Mouse (Mus musculus) forebrain, embryonic 15.5 days (tissue): ENCODE measurements at regions not wholly inside any gene's neighbourhood (a gene's known extent, or its start where the extent isn't known, plus 50 kb on each side); places are given as distances from the start of the nearest gene placed in this dataset.

Experiments used
- ATAC-seq: fragments of 200-750 bp; cut with Nextera tagmentation; replicated peaks from 2 replicates; pipeline ENCODE4 v1.8.0; 2017; ENCODE audit warnings: mild to moderate bottlenecking, moderate TSS enrichment, moderate library complexity
- H3K27ac ChIP-seq: fragments of 300-500 bp; sonication (generic); replicated peaks from 2 replicates; pipeline ENCODE4 v1.5.1; 2015; ENCODE audit warnings: mild to moderate bottlenecking, inconsistent platforms
- H3K27me3 ChIP-seq: fragments of 300-500 bp; sonication (generic); 2 replicates; pipeline ENCODE4 v1.6.1; 2015; ENCODE audit warnings: inconsistent platforms
- H3K36me3 ChIP-seq: fragments of 300-500 bp; sonication (generic); 2 replicates; pipeline ENCODE4 v1.6.1; 2015; ENCODE audit warnings: mild to moderate bottlenecking, inconsistent platforms
- H3K4me1 ChIP-seq: fragments of 300-500 bp; sonication (generic); 2 replicates; pipeline ENCODE4 v1.6.1; 2015; ENCODE audit warnings: inconsistent platforms
- H3K4me2 ChIP-seq: fragments of 300-500 bp; sonication (generic); replicated peaks from 2 replicates; pipeline ENCODE4 v1.6.1; 2015; ENCODE audit warnings: mild to moderate bottlenecking, inconsistent platforms
- H3K4me3 ChIP-seq: fragments of 300-500 bp; sonication (generic); 2 replicates; pipeline ENCODE4 v1.5.1; 2015; ENCODE audit warnings: mild to moderate bottlenecking, inconsistent platforms
- H3K9ac ChIP-seq: fragments of 300-500 bp; sonication (generic); replicated peaks from 2 replicates; pipeline ENCODE4 v1.6.1; 2015; ENCODE audit warnings: mild to moderate bottlenecking, inconsistent platforms
- H3K9me3 ChIP-seq: fragments of 300-500 bp; sonication (generic); 2 replicates; pipeline ENCODE4 v1.6.1; 2016; ENCODE audit warnings: inconsistent platforms
- WGBS: fragments of 180-500 bp; shearing (Covaris S2); methylation state at CpG from one replicate; pipeline ENCODE4 v1.1.7; 2015; ENCODE audit warnings: mixed read lengths; 5-methylcytosine and 5-hydroxymethylcytosine counted together

GRCm38 (mm10) chr7:37358492-37358891 is 414.9 kb downstream of the Zfp536 start:
- H3K4me3 ChIP-seq, result no peak overlapping the region
- 65% methylated on average over 4 of the region's 4 CpGs for WGBS
- H3K27me3 ChIP-seq, result no peaks in the 10 kb centered on the region
- ATAC-seq, result no peak
- H3K27ac ChIP-seq, result no peak overlapping the region
- H3K4me2 ChIP-seq, result no peak overlapping the region
- no peak overlapping the region for H3K9ac ChIP-seq
- peaks cover 20% of the 10 kb centered on the region for H3K4me1 ChIP-seq
- no peaks in the 10 kb centered on the region for H3K9me3 ChIP-seq
- no peaks in the 10 kb centered on the region for H3K36me3 ChIP-seq

- H3K27ac ChIP-seq, result no peak overlapping the region
- H3K4me2 ChIP-seq, result no peak overlapping the region
- H3K9ac ChIP-seq, result no peak overlapping the region
- no peaks in the 10 kb centered on the region for H3K9me3 ChIP-seq
- 71% methylated on average over 8 of the region's 8 CpGs for WGBS
- H3K4me3 ChIP-seq, result no peak overlapping the region
- ATAC-seq, result no peak
- H3K4me1 ChIP-seq, result peaks cover 29% of the 10 kb centered on the region
- H3K27me3 ChIP-seq, result no peaks in the 10 kb centered on the region
- H3K36me3 ChIP-seq, result no peaks in the 10 kb centered on the region
These were observed 414.0 kb downstream of the Zfp536 start for GRCm38 (mm10) chr7:37359473-37359872.

- ATAC-seq, result no peak
- Histone ChIP-seq H3K27me3 (no peaks in the 10 kb centered on the region), H3K36me3 (no peaks in the 10 kb centered on the region), H3K9me3 (no peaks in the 10 kb centered on the region), H3K4me2 (no peak overlapping the region), H3K4me3 (no peak overlapping the region), H3K4me1 (peaks cover 35% of the 10 kb centered on the region), H3K9ac (no peak overlapping the region), H3K27ac (no peak overlapping the region)
- 15% methylated on average over 3 of the region's 3 CpGs for WGBS
These were observed 413.3 kb downstream of the Zfp536 start for GRCm38 (mm10) chr7:37360171-37360570.

DNA sequence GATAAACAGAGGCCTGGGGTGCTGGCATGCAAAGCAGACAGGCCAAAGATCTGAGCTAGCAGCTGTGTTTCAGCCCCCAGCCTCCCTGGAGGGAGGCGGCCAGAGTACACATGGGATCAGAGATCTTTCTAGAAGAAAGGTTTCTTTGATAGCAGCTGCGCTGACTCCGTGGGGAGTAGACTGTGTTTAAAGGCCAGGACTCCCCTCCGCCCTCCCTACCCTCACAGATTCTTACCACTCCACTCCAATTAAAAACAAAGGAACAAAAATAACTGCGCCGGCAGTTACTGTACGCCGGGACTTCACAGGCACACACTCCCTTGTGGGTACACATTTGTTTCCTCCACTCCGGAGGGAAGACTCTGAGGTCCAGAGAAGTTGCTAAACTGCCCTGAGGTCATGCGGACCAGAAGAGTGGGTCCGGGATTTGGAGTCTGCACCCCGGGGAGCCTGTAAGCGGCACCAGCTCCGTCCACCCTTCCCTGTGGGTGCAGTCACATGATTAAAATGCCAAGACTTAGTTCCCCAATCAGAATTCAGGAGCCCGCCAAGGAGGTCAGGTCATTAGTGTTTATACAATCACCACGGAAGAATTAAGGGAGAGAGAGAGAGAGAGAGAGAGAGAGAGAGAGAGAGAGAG is 411.5 kb downstream of the Zfp536 start:
- peak; percentile 51 for ATAC-seq
- Histone ChIP-seq H3K36me3 (no peaks in the 10 kb centered on the region), H3K4me1 (peaks cover 38% of the 10 kb centered on the region), H3K27ac (peak overlapping the region; percentile 74), H3K4me2 (peak overlapping the region; percentile 45), H3K27me3 (no peaks in the 10 kb centered on the region), H3K4me3 (peak overlapping the region; percentile 23), H3K9me3 (no peaks in the 10 kb centered on the region), H3K9ac (peak overlapping the region; percentile 19; the same call in 1 of the 2 replicates)
- WGBS, result 2% methylated on average over 16 of the region's 16 CpGs

DNA sequence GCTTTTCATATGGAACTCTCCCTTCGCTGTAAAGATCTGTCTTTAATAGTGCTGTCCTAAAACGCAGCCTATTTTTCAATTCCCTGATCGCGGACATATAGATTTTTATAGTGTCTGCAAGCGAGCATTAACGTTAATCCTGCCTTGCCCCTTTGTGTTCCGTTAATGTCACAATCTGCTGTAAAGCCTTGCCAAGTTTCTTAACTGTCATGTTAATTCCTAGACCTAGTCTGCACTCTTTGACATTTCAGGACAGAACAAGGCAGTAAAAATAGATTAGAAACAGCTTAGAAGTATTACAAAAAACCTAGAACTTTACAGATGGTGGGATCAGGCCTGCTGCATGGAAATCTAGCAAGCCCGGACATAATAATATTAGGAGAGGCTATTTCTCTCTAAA is 410.6 kb downstream of the Zfp536 start:
- Histone ChIP-seq H3K9me3 (no peaks in the 10 kb centered on the region), H3K27ac (peak overlapping the region; percentile 74), H3K36me3 (no peaks in the 10 kb centered on the region), H3K27me3 (no peaks in the 10 kb centered on the region), H3K4me2 (peak overlapping the region; percentile 45; the same call in 1 of the 2 replicates), H3K9ac (no peak overlapping the region), H3K4me3 (no peak overlapping the region), H3K4me1 (peaks cover 38% of the 10 kb centered on the region)
- 7% methylated on average over 8 of the region's 8 CpGs for WGBS
- ATAC-seq, result no peak

DNA sequence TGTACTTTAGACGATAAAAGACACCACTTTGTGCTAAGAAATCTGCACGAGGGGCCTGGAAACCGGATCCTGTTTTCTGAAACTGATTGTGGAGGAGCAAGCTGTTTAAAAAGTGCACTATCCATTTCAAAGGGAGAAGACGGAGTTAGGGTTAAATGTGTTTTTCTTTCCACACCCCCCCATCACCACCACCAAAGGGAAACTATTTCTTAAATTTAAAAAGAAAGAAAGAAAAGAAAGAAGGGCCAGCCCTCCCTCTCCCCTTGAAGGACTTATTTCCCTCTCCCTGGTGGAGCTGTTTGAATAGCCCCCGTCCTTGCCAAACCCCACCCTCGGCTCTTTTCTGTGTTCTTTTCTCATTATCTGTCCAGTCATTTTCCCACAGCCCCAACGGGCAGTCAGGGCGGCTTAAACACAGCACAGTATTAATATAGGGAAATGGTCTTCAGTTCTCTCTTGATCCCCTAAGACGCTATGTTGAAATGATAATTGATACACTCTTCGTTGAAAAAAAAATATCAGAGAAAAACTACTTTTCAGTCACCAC is 409.7 kb downstream of the Zfp536 start:
- 2% methylated on average over 10 of the region's 10 CpGs for WGBS
- H3K9ac ChIP-seq, result no peak overlapping the region
- no peaks in the 10 kb centered on the region for H3K36me3 ChIP-seq
- peak overlapping the region; percentile 3; the same call in 1 of the 2 replicates for H3K4me2 ChIP-seq
- 0 out of 2 replicates have a peak, but pooled peaks have one; percentile 36 for ATAC-seq
- H3K27me3 ChIP-seq, result no peaks in the 10 kb centered on the region
- peak overlapping the region; percentile 74 for H3K27ac ChIP-seq
- H3K4me1 ChIP-seq, result peaks cover 38% of the 10 kb centered on the region
- H3K4me3 ChIP-seq, result no peak overlapping the region
- no peaks in the 10 kb centered on the region for H3K9me3 ChIP-seq

- Histone ChIP-seq H3K36me3 (no peaks in the 10 kb centered on the region), H3K9ac (no peak overlapping the region), H3K4me1 (peaks cover 38% of the 10 kb centered on the region), H3K4me2 (peak overlapping the region; percentile 3; the same call in 1 of the 2 replicates), H3K27me3 (no peaks in the 10 kb centered on the region), H3K9me3 (no peaks in the 10 kb centered on the region), H3K27ac (peak overlapping the region; percentile 74), H3K4me3 (no peak overlapping the region)
- 4% methylated on average over 9 of the region's 9 CpGs for WGBS
- 0 out of 2 replicates have a peak, but pooled peaks have one; percentile 19 for ATAC-seq
These were observed 409.2 kb downstream of the Zfp536 start for GRCm38 (mm10) chr7:37364221-37364620.

GRCm38 (mm10) chr7:37366006-37366405 is 407.4 kb downstream of the Zfp536 start:
- Histone ChIP-seq H3K4me2 (no peak overlapping the region), H3K4me1 (peaks cover 38% of the 10 kb centered on the region), H3K27ac (no peak overlapping the region), H3K36me3 (no peaks in the 10 kb centered on the region), H3K9ac (no peak overlapping the region), H3K4me3 (no peak overlapping the region), H3K27me3 (no peaks in the 10 kb centered on the region), H3K9me3 (no peaks in the 10 kb centered on the region)
- WGBS, result 63% methylated on average over 19 of the region's 19 CpGs
- no peak for ATAC-seq

- Histone ChIP-seq H3K36me3 (no peaks in the 10 kb centered on the region), H3K27ac (no peak overlapping the region), H3K9ac (no peak overlapping the region), H3K4me3 (no peak overlapping the region), H3K27me3 (no peaks in the 10 kb centered on the region), H3K4me2 (no peak overlapping the region), H3K4me1 (peaks cover 14% of the 10 kb centered on the region), H3K9me3 (no peaks in the 10 kb centered on the region)
- WGBS, result 43% methylated on average over 4 of the region's 4 CpGs
- ATAC-seq, result no peak
These were observed 403.7 kb downstream of the Zfp536 start for GRCm38 (mm10) chr7:37369698-37370097.

- 7% methylated on average over 11 of the region's 11 CpGs for WGBS
- ATAC-seq, result peak; percentile 68
- no peak overlapping the region for H3K9ac ChIP-seq
- no peaks in the 10 kb centered on the region for H3K27me3 ChIP-seq
- H3K4me2 ChIP-seq, result peak overlapping the region; percentile 35
- H3K4me3 ChIP-seq, result no peak overlapping the region
- no peaks in the 10 kb centered on the region for H3K9me3 ChIP-seq
- H3K27ac ChIP-seq, result no peak overlapping the region
- no peaks in the 10 kb centered on the region for H3K36me3 ChIP-seq
- peaks cover 25% of the 10 kb centered on the region for H3K4me1 ChIP-seq
These were observed 399.6 kb downstream of the Zfp536 start for GRCm38 (mm10) chr7:37373864-37374263.

DNA sequence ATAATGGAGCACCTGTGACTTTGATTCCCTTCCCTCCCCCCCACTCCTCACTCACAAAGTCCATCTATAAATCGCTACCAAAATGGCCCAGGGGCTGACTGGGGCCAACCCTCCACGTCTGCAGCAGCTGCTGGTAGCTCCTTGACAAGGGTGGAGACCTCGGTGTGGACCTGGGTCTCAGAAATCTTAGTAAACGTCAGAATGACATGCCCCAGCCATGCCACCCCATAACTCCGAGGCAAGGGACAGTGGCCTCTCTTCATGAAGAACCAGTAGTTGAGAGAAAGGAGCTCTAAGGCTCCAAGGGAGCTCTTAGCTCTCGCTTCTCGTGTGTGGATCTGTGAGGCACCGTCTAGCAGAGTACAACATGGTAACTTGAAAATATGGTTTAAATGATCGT is 398.4 kb downstream of the Zfp536 start:
- Histone ChIP-seq H3K36me3 (no peaks in the 10 kb centered on the region), H3K9me3 (no peaks in the 10 kb centered on the region), H3K4me1 (peaks cover 25% of the 10 kb centered on the region), H3K4me3 (no peak overlapping the region), H3K27me3 (no peaks in the 10 kb centered on the region), H3K4me2 (no peak overlapping the region), H3K27ac (no peak overlapping the region), H3K9ac (no peak overlapping the region)
- WGBS, result 27% methylated on average over 9 of the region's 9 CpGs
- ATAC-seq, result no peak; the same call in 1 of the 2 replicates

- no peak overlapping the region for H3K27ac ChIP-seq
- H3K4me1 ChIP-seq, result peaks cover 25% of the 10 kb centered on the region
- no peak overlapping the region for H3K9ac ChIP-seq
- WGBS, result 36% methylated on average over 11 of the region's 11 CpGs
- no peak for ATAC-seq
- H3K4me2 ChIP-seq, result no peak overlapping the region
- no peak overlapping the region for H3K4me3 ChIP-seq
- H3K27me3 ChIP-seq, result no peaks in the 10 kb centered on the region
- H3K36me3 ChIP-seq, result no peaks in the 10 kb centered on the region
- no peaks in the 10 kb centered on the region for H3K9me3 ChIP-seq
These were observed 397.9 kb downstream of the Zfp536 start for GRCm38 (mm10) chr7:37375591-37375990.

DNA sequence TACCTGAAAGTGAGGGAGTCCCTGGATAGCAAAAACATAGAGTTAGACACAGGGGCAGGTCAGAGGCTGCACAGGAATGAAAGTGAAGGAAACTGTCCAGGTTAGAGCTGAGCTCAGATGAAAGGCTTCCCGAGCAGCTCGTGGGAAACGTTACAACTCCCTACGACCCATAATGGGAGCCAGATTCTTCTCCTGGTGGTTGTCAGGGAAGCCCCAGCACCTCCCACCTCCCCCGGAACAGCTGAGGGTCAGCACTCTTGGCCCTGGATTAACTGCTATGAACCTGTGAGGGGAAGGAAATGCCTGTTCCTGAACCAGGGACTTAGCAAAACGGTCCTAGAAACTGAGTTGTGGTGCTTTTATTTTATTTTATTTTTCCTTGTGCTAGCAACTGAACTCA is 397.2 kb downstream of the Zfp536 start:
- H3K9me3 ChIP-seq, result no peaks in the 10 kb centered on the region
- H3K4me1 ChIP-seq, result peaks cover 25% of the 10 kb centered on the region
- ATAC-seq, result no peak
- 16% methylated on average over 6 of the region's 6 CpGs for WGBS
- no peak overlapping the region for H3K27ac ChIP-seq
- no peak overlapping the region for H3K4me2 ChIP-seq
- no peaks in the 10 kb centered on the region for H3K27me3 ChIP-seq
- no peak overlapping the region for H3K4me3 ChIP-seq
- H3K9ac ChIP-seq, result no peak overlapping the region
- H3K36me3 ChIP-seq, result no peaks in the 10 kb centered on the region
